Mouse (Mus musculus) bone marrow, adult 2 months (tissue): ENCODE results near the gene Nipal3. TPM values are rescaled to one million over a fixed set of nuclear protein-coding genes. Genes with fewer than 3 reads are reported as not detected.

ENCODE experiments used
- H3K27ac ChIP-seq: fragments of 200-500 bp; 2 replicates; pipeline ENCODE4 v1.5.1; 2012; ENCODE audit warnings: low read depth, mild to moderate bottlenecking, control low read depth, inconsistent platforms, low read length; ENCODE audit not compliant: control insufficient read depth, poor library complexity, insufficient read depth
- H3K4me1 ChIP-seq: fragments of 200-500 bp; 2 replicates; pipeline ENCODE4 v1.6.1; 2011; ENCODE audit warnings: low read length; ENCODE audit not compliant: control insufficient read depth, insufficient read depth
- H3K4me3 ChIP-seq: fragments of 200-500 bp; replicated peaks from 2 replicates; pipeline ENCODE3; 2011; ENCODE audit warnings: mild to moderate bottlenecking, low read depth, low read length, control low read depth; ENCODE audit not compliant: control insufficient read depth
- CTCF ChIP-seq: fragments of 200-500 bp; IDR thresholded peaks from 2 replicates; pipeline ENCODE4 v1.5.1; 2011; ENCODE audit warnings: low read length, control low read depth; ENCODE audit not compliant: control insufficient read depth, insufficient read depth
- POLR2A ChIP-seq: fragments of 200-500 bp; IDR thresholded peaks from 2 replicates; pipeline ENCODE4 v1.6.1; 2011; ENCODE audit warnings: low read depth, mild to moderate bottlenecking, control low read depth, low read length, borderline replicate concordance; ENCODE audit not compliant: control insufficient read depth
- WGBS: fragments of 180-500 bp; shearing (Covaris S2); methylation state at CpG from one replicate; pipeline ENCODE4 v1.1.7; 2018; 5-methylcytosine and 5-hydroxymethylcytosine counted together
- polyA plus RNA-seq: library from polyadenylated mRNA; stranded (reverse); fragments of >200 nt; gene quantifications from 2 replicates; pipeline ENCODE4 v1.2.4, GENCODE M21; 2011; ENCODE audit warnings: low replicate concordance; ENCODE audit not compliant: missing spikeins, insufficient read depth, insufficient read length

Nipal3 gene
- polyA plus RNA-seq, 1 experiment = 18.5 TPM

- H3K4me1 ChIP-seq = no peaks in the 10 kb centered on the region
- TF ChIP-seq POLR2A (no peak), CTCF (no peak)
- WGBS = 91% methylated on average over 21 of the region's 21 CpGs
- H3K27ac ChIP-seq = no peak overlapping the region
- no peak overlapping the region for H3K4me3 ChIP-seq
Observed at GRCm38 (mm10) chr4:135419996-135420395, 74.8 kb downstream of the Nipal3 start.

- WGBS = 47% methylated on average over 21 of the region's 21 CpGs
- H3K4me3 ChIP-seq = peak overlapping the region; percentile 45
- H3K4me1 ChIP-seq = no peaks in the 10 kb centered on the region
- H3K27ac ChIP-seq = peak overlapping the region; percentile 52
- TF ChIP-seq POLR2A = no peak
- TF ChIP-seq CTCF = no peak
Observed at GRCm38 (mm10) chr4:135416367-135416766, 78.5 kb downstream of the Nipal3 start.

GRCm38 (mm10) chr4:135413491-135413890, 81.3 kb downstream of the Nipal3 start:
- no peak overlapping the region for H3K27ac ChIP-seq
- WGBS = 80% methylated on average over 8 of the region's 8 CpGs
- H3K4me1 ChIP-seq = no peaks in the 10 kb centered on the region
- no peak overlapping the region for H3K4me3 ChIP-seq
- no peak for TF ChIP-seq CTCF
- no peak for TF ChIP-seq POLR2A

GRCm38 (mm10) chr4:135411633-135412032, 83.2 kb downstream of the Nipal3 start:
- Histone ChIP-seq H3K4me3 (no peak overlapping the region), H3K27ac (no peak overlapping the region), H3K4me1 (no peaks in the 10 kb centered on the region)
- WGBS = 22% methylated on average over 4 of the region's 4 CpGs
- TF ChIP-seq POLR2A (no peak), CTCF (peak; percentile 95)

- H3K27ac ChIP-seq = no peak overlapping the region
- H3K4me1 ChIP-seq = peaks cover 2% of the 10 kb centered on the region; the same call in 1 of the 2 replicates
- WGBS = 25% methylated on average over 5 of the region's 5 CpGs
- no peak for TF ChIP-seq POLR2A
- no peak for TF ChIP-seq CTCF
- no peak overlapping the region for H3K4me3 ChIP-seq
Observed at GRCm38 (mm10) chr4:135406180-135406579, 88.7 kb downstream of the Nipal3 start.

GRCm38 (mm10) chr4:135404916-135405315, 89.9 kb downstream of the Nipal3 start:
- Histone ChIP-seq H3K4me1 (peaks cover 2% of the 10 kb centered on the region; the same call in 1 of the 2 replicates), H3K4me3 (no peak overlapping the region), H3K27ac (no peak overlapping the region)
- WGBS = 63% methylated on average over 2 of the region's 2 CpGs
- TF ChIP-seq CTCF (no peak), POLR2A (no peak)

GRCm38 (mm10) chr4:135404048-135404447, 90.8 kb downstream of the Nipal3 start:
- Histone ChIP-seq H3K27ac (no peak overlapping the region), H3K4me1 (peaks cover 2% of the 10 kb centered on the region; the same call in 1 of the 2 replicates), H3K4me3 (no peak overlapping the region)
- TF ChIP-seq CTCF (no peak), POLR2A (no peak)
- WGBS = 84% methylated on average over 10 of the region's 10 CpGs

GRCm38 (mm10) chr4:135401881-135402280, 93.0 kb downstream of the Nipal3 start:
- TF ChIP-seq CTCF = no peak
- TF ChIP-seq POLR2A = no peak
- WGBS = 73% methylated on average over 7 of the region's 7 CpGs
- Histone ChIP-seq H3K4me3 (no peak overlapping the region), H3K4me1 (peaks cover 2% of the 10 kb centered on the region; the same call in 1 of the 2 replicates), H3K27ac (no peak overlapping the region)

GRCm38 (mm10) chr4:135397991-135398390, 96.8 kb downstream of the Nipal3 start, which contains the start of gene Ncmap:
Gene Ncmap (minus strand): TSS chr4:135398227.
- Histone ChIP-seq H3K27ac (no peak within 1 kb of the TSS), H3K4me3 (no peak within 1 kb of the TSS), H3K4me1 (no peaks in the 10 kb centered on the region; the same call in 1 of the 2 replicates)
- 2% methylated on average over 29 of the region's 29 CpGs for WGBS
- no peak for TF ChIP-seq CTCF
- TF ChIP-seq POLR2A = no peak
